Comparison of ENCODE assay signal across 9 mouse cellular contexts in genomic region chr15:78719416-78719815, GRCm38 (mm10). TPM values are rescaled to one million over a fixed set of nuclear protein-coding genes. Genes with fewer than 3 reads are reported as not detected.
DNase-seq lines count a peak whose midpoint lies in the region; ATAC-seq and TF ChIP-seq lines count a peak whose summit lies in the region.
"Had no signal": no experiment of that assay in that cellular context is flagged by ENCODE, and none has a peak within 500 bp of the region (broad histone marks: within the 10 kb centered on the region; RNA-seq: fewer than 3 reads in every experiment).

No protein-coding gene starts in this region.

- H3K27ac ChIP-seq in left cerebral cortex, adult 2 months = peak overlapping the region; percentile 32; the same call in 1 of the 2 replicates
- H3K27ac ChIP-seq in hindbrain, embryonic 11.5 days (ENCODE audit: low read depth, low read length) = no peak overlapping the region
- H3K27ac ChIP-seq in neural tube, embryonic 12.5 days = no peak overlapping the region
- H3K27ac ChIP-seq: midbrain, embryonic 12.5 days had no signal

- H3K4me1 ChIP-seq in hindbrain, embryonic 11.5 days (replicated peaks; ENCODE audit: control insufficient read depth, insufficient read depth, low read length) = peaks cover 12% of the 10 kb centered on the region
- H3K4me1 ChIP-seq in neural tube, embryonic 12.5 days = peaks cover 17% of the 10 kb centered on the region

- peaks cover 51% of the 10 kb centered on the region for H3K27me3 ChIP-seq in hindbrain, embryonic 11.5 days (ENCODE audit: control insufficient read depth, insufficient read depth, low read length)
- H3K27me3 ChIP-seq in neural tube, embryonic 12.5 days (replicated peaks) = peaks cover 55% of the 10 kb centered on the region

- TF ChIP-seq CTCF in left cerebral cortex, adult 2 months (IDR thresholded peaks at IDR 0.05) = no peak

- ATAC-seq in hindbrain, embryonic 11.5 days (ENCODE audit: low FRiP score) = no peak
- ATAC-seq in neural tube, embryonic 12.5 days (ENCODE audit: low FRiP score, low read depth) = 0 out of 2 replicates have a peak, but pooled peaks have one; percentile 3
- ATAC-seq in cerebellum, adult (ENCODE audit: insufficient number of reproducible peaks, low FRiP score, low TSS enrichment) = no peak

- WGBS in hindbrain, embryonic 11.5 days = 6% methylated on average over 14 of the region's 14 CpGs
- 8% methylated on average over 14 of the region's 14 CpGs for WGBS in neural tube, embryonic 12.5 days

- no peaks in the 10 kb centered on the region for H3K36me3 ChIP-seq in hindbrain, embryonic 11.5 days (ENCODE audit: control insufficient read depth, insufficient read depth, low read length)
- H3K36me3 ChIP-seq in neural tube, embryonic 12.5 days = no peaks in the 10 kb centered on the region
- H3K36me3 ChIP-seq: midbrain, embryonic 12.5 days had no signal

- no peaks in the 10 kb centered on the region for H3K9me3 ChIP-seq in hindbrain, embryonic 11.5 days (ENCODE audit: control insufficient read depth, low read length)
- H3K9me3 ChIP-seq in neural tube, embryonic 12.5 days = no peaks in the 10 kb centered on the region
- H3K9me3 ChIP-seq: midbrain, embryonic 12.5 days had no signal

- DNase-seq in left cerebral cortex, adult 2 months (ENCODE audit: extremely low spot score in 1 of 2, low spot score in 2 of 2) = no peak
- DNase-seq in left cerebral cortex, adult 8-10 months (ENCODE audit: low spot score in 2 of 2) = no peak
- peak; percentile 24 for DNase-seq in embryo, embryonic 11 days
- peak; percentile 44 for DNase-seq in hindbrain, embryonic 11.5 days (ENCODE audit: low spot score)
- DNase-seq in ovary, postnatal 14 days (ENCODE audit: low spot score) = no peak
- no peak for DNase-seq in cerebellum, adult 18-20 months

- intact Hi-C loops in left cerebral cortex, adult 2 months (cut with DNase I) = loop anchor here (10.0 kb wide), 1 partner anchor 285 kb away; no protein-coding TSS in a partner anchor

- H3K9ac ChIP-seq in hindbrain, embryonic 11.5 days (ENCODE audit: low read depth, low read length) = no peak overlapping the region
- no peak overlapping the region for H3K9ac ChIP-seq in neural tube, embryonic 12.5 days

- peak overlapping the region; percentile 79; the same call in 1 of the 2 replicates for H3K4me3 ChIP-seq in left cerebral cortex, adult 2 months
- no peak overlapping the region for H3K4me3 ChIP-seq in hindbrain, embryonic 11.5 days (ENCODE audit: low read depth, low read length)
- H3K4me3 ChIP-seq in neural tube, embryonic 12.5 days = no peak overlapping the region

- no peak overlapping the region for H3K4me2 ChIP-seq in hindbrain, embryonic 11.5 days (replicated peaks; ENCODE audit: low read depth, low read length)
- H3K4me2 ChIP-seq in neural tube, embryonic 12.5 days (replicated peaks) = peak overlapping the region; percentile 82; the same call in 1 of the 2 replicates

RNA-seq across cellular contexts. Expression of gene Elfn2, which starts 0.8 kb away (rescaled TPM):
- total RNA-seq in left cerebral cortex, adult 2 months (2021) = 100 to 1,000 TPM; 144 to 177 TPM
- total RNA-seq in left cerebral cortex, adult 8-10 months (2022) = 100 to 1,000 TPM; 136 to 151 (median 145) TPM
- 0.60 and 0.85 TPM in 2 replicates for polyA plus RNA-seq in hindbrain, embryonic 11.5 days (2014; fragmentation: Nextera tagmentation; extraction: Ambion mirVana)
- polyA plus RNA-seq in neural tube, embryonic 12.5 days (2016; fragmentation: Nextera tagmentation; extraction: Ambion mirVana) = 1.9 and 2.0 TPM in 2 replicates

RNA-seq across cellular contexts. Expression of gene Mfng, which starts 53.9 kb away (rescaled TPM):
- 1 to 10 TPM; 5.0 to 6.2 TPM for total RNA-seq in left cerebral cortex, adult 2 months (2021)
- total RNA-seq in left cerebral cortex, adult 8-10 months (2022) = 1 to 10 TPM; 4.2 to 8.9 (median 6.4) TPM
- 34.6 and 34.7 TPM in 2 replicates for polyA plus RNA-seq in hindbrain, embryonic 11.5 days (2014; fragmentation: Nextera tagmentation; extraction: Ambion mirVana)
- polyA plus RNA-seq in neural tube, embryonic 12.5 days (2016; fragmentation: Nextera tagmentation; extraction: Ambion mirVana) = 65.3 and 72.9 TPM in 2 replicates

Comparison
In these comparisons a context has a peak if more than half of its experiments do, and no peak if none do; other contexts are left out.
1. DNase-seq: peak in embryo, embryonic 11 days (single experiment) and hindbrain, embryonic 11.5 days (single experiment); none in left cerebral cortex, adult 2 months (0 of 2), left cerebral cortex, adult 8-10 months (0 of 2), ovary, postnatal 14 days (single experiment) and cerebellum, adult 18-20 months (0 of 2).